Mouse (Mus musculus) intestine, postnatal 0 days (tissue): ENCODE measurements around the gene Neurl4. TPM values are rescaled to one million over a fixed set of nuclear protein-coding genes. Genes with fewer than 3 reads are reported as not detected.
A peak's percentile ranks its signal among the peaks of the same experiment; 100 is the strongest.

Experiments
- ATAC-seq: fragments of 200-750 bp; cut with Nextera tagmentation; 2 replicates; pipeline ENCODE4 v1.8.0; 2017; ENCODE audit warnings: mild to moderate bottlenecking, moderate TSS enrichment, moderate library complexity
- H3K27ac ChIP-seq: fragments of 300-500 bp; sonication (generic); 2 replicates; pipeline ENCODE4 v1.5.1; 2014; ENCODE audit warnings: mild to moderate bottlenecking, low read depth, low read length, moderate library complexity
- H3K27me3 ChIP-seq: fragments of 300-500 bp; sonication (generic); replicated peaks from 2 replicates; pipeline ENCODE4 v1.6.1; 2014; ENCODE audit warnings: low read length, mixed read lengths; ENCODE audit not compliant: control insufficient read depth, insufficient read depth
- H3K36me3 ChIP-seq: fragments of 300-500 bp; sonication (generic); 2 replicates; pipeline ENCODE4 v1.6.1; 2014; ENCODE audit warnings: mild to moderate bottlenecking, moderate library complexity; ENCODE audit not compliant: control insufficient read depth, insufficient read depth
- H3K4me1 ChIP-seq: fragments of 300-500 bp; sonication (generic); replicated peaks from 2 replicates; pipeline ENCODE4 v1.6.1; 2014; ENCODE audit warnings: antibody characterized with exemption, low read length, mixed read lengths; ENCODE audit not compliant: control insufficient read depth, insufficient read depth
- H3K4me2 ChIP-seq: fragments of 300-500 bp; sonication (generic); replicated peaks from 2 replicates; pipeline ENCODE4 v1.6.1; 2014; ENCODE audit warnings: low read depth, mild to moderate bottlenecking, moderate library complexity
- H3K4me3 ChIP-seq: fragments of 300-500 bp; sonication (generic); 2 replicates; pipeline ENCODE4 v1.5.1; 2014; ENCODE audit warnings: low read depth, low read length
- H3K9ac ChIP-seq: fragments of 300-500 bp; sonication (generic); 2 replicates; pipeline ENCODE4 v1.6.1; 2014; ENCODE audit warnings: mild to moderate bottlenecking, low read depth, low read length
- H3K9me3 ChIP-seq: fragments of 300-500 bp; sonication (generic); 2 replicates; pipeline ENCODE4 v1.6.1; 2016; ENCODE audit warnings: mixed run types; ENCODE audit not compliant: control insufficient read depth
- CTCF ChIP-seq: sonication (generic); IDR thresholded peaks from 2 replicates; pipeline ENCODE4 v1.5.1; 2016; ENCODE audit warnings: low read depth, mild to moderate bottlenecking, control low read depth, antibody characterized with exemption, moderate library complexity
- WGBS: fragments of 180-500 bp; shearing (Covaris S2); extraction: QIAGEN DNeasy Blood & Tissue Kit; methylation state at CpG from one replicate; pipeline ENCODE4 v1.1.7; 2014; 5-methylcytosine and 5-hydroxymethylcytosine counted together
- polyA plus RNA-seq: library from polyadenylated mRNA; unstranded; fragments of >200 nt; fragmentation: Nextera tagmentation; extraction: Ambion mirVana; gene quantifications from 2 replicates; pipeline ENCODE4 v1.2.1, GENCODE M21; 2015

Gene Neurl4
- polyA plus RNA-seq, 1 experiment from 2014 or later: 10.3 TPM

DNA sequence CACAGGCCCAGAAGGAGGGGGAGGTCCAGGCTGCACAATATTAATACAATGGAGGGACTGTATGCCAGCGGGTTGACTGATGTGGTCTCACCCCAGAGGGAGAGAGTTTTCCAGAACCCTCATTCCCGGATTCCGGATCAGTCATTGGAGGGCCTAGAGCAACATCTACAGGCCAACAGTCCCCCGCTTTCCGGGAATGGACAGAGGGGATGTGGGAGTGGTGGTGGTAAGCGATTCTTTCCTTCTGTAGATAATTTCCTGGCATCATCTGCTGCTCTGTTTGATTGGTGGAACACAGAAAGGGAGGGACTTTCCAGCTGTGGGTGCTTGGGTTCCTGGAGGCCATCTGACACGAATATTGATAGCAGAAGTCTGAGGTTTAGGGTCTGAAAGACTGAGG lies 24.7 kb upstream of the Neurl4 start:
- Histone ChIP-seq H3K4me1 (peaks cover 5% of the 10 kb centered on the region; the same call in 1 of the 2 replicates), H3K9ac (no peak overlapping the region), H3K27me3 (no peaks in the 10 kb centered on the region), H3K4me3 (no peak overlapping the region), H3K9me3 (no peaks in the 10 kb centered on the region), H3K4me2 (peak overlapping the region; percentile 35; the same call in 1 of the 2 replicates), H3K27ac (peak overlapping the region; percentile 28; the same call in 1 of the 2 replicates), H3K36me3 (no peaks in the 10 kb centered on the region)
- TF ChIP-seq CTCF: no peak
- no peak for ATAC-seq
- WGBS: 44% methylated on average over 7 of the region's 7 CpGs

DNA sequence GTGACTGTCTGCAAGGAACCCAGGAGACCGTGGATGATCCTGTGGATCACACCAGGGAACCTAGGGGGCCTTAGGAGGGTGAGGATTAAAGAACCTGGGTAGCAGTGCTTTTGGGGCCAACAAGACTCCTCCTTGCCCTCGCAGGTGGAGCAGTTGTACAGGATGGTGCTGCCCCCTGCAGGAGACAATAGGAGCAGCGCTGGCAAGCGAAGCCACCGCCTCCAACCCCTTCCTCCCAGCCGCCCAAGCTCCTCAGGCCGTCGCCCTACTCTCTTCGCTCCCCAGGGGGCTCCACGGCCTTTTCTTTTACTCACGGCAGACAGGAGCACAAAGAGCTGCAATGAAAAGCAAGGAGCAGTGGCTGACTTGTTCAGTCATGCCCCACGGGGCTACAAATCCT lies 24.0 kb upstream of the Neurl4 start:
- H3K36me3 ChIP-seq: no peaks in the 10 kb centered on the region
- H3K27ac ChIP-seq: no peak overlapping the region; the same call in 1 of the 2 replicates
- no peaks in the 10 kb centered on the region for H3K27me3 ChIP-seq
- H3K4me1 ChIP-seq: peaks cover 5% of the 10 kb centered on the region; the same call in 1 of the 2 replicates
- ATAC-seq: peak; percentile 39
- WGBS: 3% methylated on average over 12 of the region's 12 CpGs
- H3K4me3 ChIP-seq: no peak overlapping the region
- H3K9ac ChIP-seq: no peak overlapping the region; the same call in 1 of the 2 replicates
- no peaks in the 10 kb centered on the region for H3K9me3 ChIP-seq
- peak; percentile 95 for TF ChIP-seq CTCF
- peak overlapping the region; percentile 35 for H3K4me2 ChIP-seq

DNA sequence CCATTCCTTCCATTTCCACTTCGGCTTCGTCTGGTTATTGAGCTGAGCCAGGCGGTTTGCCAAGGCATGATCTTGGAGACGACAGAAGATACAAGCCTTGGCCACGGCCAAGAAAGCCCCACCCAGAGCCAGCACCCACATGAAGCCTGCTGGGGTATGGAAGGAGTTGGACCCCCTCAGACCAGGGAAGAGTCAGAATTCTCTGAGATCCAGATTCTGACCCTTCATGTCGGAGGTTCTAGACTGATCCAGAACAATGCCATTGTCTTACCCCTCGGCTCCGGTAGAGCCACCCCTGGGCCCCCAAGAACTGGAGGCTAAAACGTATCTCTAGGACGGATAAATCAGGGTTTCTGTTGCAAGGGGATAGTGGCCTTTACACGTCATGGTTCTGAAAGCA lies 23.0 kb upstream of the Neurl4 start, which contains the start of gene Tmem95:
Gene Tmem95, minus strand, starts transcription at position 141 of the 400 bp plus-strand sequence.
- peaks cover 5% of the 10 kb centered on the region; the same call in 1 of the 2 replicates for H3K4me1 ChIP-seq
- no peak for TF ChIP-seq CTCF
- no peaks in the 10 kb centered on the region for H3K27me3 ChIP-seq
- no peaks in the 10 kb centered on the region for H3K9me3 ChIP-seq
- no peak for ATAC-seq
- no peaks in the 10 kb centered on the region for H3K36me3 ChIP-seq
- H3K4me3 ChIP-seq: no peak within 1 kb of the TSS
- no peak within 1 kb of the TSS; the same call in 1 of the 2 replicates for H3K27ac ChIP-seq
- 91% methylated on average over 11 of the region's 11 CpGs for WGBS
- H3K4me2 ChIP-seq: peak within 1 kb of the TSS; percentile 87
- no peak within 1 kb of the TSS; the same call in 1 of the 2 replicates for H3K9ac ChIP-seq

DNA sequence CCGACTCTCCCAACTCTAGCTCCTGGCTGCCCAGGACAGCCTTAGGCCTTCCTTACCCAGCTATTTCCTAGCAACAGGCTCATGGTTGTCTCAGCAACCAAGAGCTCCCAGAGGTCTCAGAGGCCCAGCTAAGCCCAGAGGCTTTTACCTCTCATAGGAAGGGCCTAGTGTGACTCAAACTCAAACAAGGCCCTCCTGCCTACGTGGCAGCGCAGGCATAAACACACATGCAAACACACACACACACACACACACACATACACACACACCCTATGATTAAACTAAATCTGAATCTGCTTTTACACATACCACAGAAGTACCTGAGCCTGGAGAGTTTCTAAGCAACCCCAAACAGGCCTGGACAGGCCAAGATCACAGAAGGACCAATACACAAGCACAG lies 22.5 kb upstream of the Neurl4 start:
- no peak for TF ChIP-seq CTCF
- Histone ChIP-seq H3K9me3 (no peaks in the 10 kb centered on the region), H3K4me1 (peaks cover 5% of the 10 kb centered on the region; the same call in 1 of the 2 replicates), H3K4me3 (no peak overlapping the region), H3K27me3 (no peaks in the 10 kb centered on the region), H3K27ac (no peak overlapping the region), H3K9ac (no peak overlapping the region), H3K36me3 (no peaks in the 10 kb centered on the region), H3K4me2 (no peak overlapping the region)
- WGBS: 81% methylated on average over 3 of the region's 3 CpGs
- no peak for ATAC-seq

DNA sequence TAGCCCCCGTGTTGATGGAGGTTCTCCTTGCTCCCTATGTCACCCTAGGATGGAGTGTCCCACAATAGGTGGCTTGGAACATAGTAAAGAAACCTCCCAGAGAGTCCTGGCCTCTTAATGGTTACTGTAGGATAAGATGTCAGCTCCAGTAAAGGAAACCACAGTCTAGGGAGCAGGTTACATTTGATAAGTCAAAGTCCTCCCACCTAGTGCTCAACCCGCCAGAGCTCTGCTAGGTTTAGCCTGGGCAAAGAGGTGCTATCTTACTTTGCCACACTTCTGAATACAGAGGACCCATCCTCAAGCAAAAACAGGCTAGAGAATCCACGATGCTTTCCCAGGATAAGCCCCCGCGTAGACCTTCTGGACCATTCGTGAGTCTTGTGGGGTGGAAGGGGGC lies 21.9 kb upstream of the Neurl4 start:
- peaks cover 5% of the 10 kb centered on the region; the same call in 1 of the 2 replicates for H3K4me1 ChIP-seq
- no peak for TF ChIP-seq CTCF
- no peaks in the 10 kb centered on the region for H3K27me3 ChIP-seq
- H3K4me2 ChIP-seq: peak overlapping the region; percentile 87
- WGBS: 80% methylated on average over 6 of the region's 6 CpGs
- H3K9me3 ChIP-seq: no peaks in the 10 kb centered on the region
- no peak overlapping the region for H3K4me3 ChIP-seq
- no peak overlapping the region for H3K9ac ChIP-seq
- no peak for ATAC-seq
- H3K27ac ChIP-seq: no peak overlapping the region
- H3K36me3 ChIP-seq: no peaks in the 10 kb centered on the region

DNA sequence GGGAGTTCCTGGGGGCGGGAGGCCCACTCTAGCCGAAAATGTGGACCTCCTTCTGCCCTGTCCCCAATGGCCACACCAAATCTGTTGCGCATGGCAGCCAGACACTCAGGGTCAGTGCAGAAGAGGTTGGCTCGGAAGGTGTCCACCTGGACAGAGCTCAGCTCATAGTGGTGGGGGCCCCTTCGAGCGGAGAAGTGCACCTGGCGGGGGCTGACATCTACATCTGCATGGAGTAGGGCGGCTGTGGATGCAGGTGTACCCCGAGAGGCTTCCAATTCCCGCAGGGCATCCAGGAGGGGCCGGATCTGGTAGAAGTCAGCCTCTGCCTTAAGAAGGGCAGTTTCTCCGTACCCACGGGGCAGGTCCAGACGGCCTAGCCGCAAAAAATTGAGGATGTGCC lies 21.2 kb upstream of the Neurl4 start:
- H3K4me2 ChIP-seq: peak overlapping the region; percentile 87
- H3K27ac ChIP-seq: no peak overlapping the region
- no peaks in the 10 kb centered on the region for H3K9me3 ChIP-seq
- 46% methylated on average over 15 of the region's 15 CpGs for WGBS
- H3K4me3 ChIP-seq: peak overlapping the region; percentile 62
- peaks cover 5% of the 10 kb centered on the region; the same call in 1 of the 2 replicates for H3K4me1 ChIP-seq
- peak overlapping the region; percentile 51 for H3K9ac ChIP-seq
- no peaks in the 10 kb centered on the region for H3K36me3 ChIP-seq
- H3K27me3 ChIP-seq: no peaks in the 10 kb centered on the region
- no peak for TF ChIP-seq CTCF
- ATAC-seq: no peak
